Mouse (Mus musculus) neural tube, embryonic 11.5 days (tissue): ENCODE data around the gene Rad9b. TPM values are rescaled to one million over a fixed set of nuclear protein-coding genes. Genes with fewer than 3 reads are reported as not detected.

Experiments used
- ATAC-seq: fragments of 200-750 bp; cut with Nextera tagmentation; 2 replicates; pipeline ENCODE4 v1.8.0; 2017; ENCODE audit warnings: moderate number of reproducible peaks, mild to moderate bottlenecking, moderate TSS enrichment, moderate library complexity; ENCODE audit not compliant: insufficient read depth, low FRiP score, low TSS enrichment
- DNase-seq: peaks from one replicate; pipeline ENCODE4 v3.0.0-alpha.2; 2015; ENCODE audit warnings: low spot score
- H3K27ac ChIP-seq: fragments of 300-500 bp; sonication (generic); 2 replicates; pipeline ENCODE4 v1.5.1; 2014; ENCODE audit warnings: low read depth, mild to moderate bottlenecking, low read length
- H3K27me3 ChIP-seq: fragments of 300-500 bp; sonication (generic); 2 replicates; pipeline ENCODE4 v1.6.1; 2014; ENCODE audit warnings: mild to moderate bottlenecking, low read length, mixed read lengths; ENCODE audit not compliant: control insufficient read depth, insufficient read depth
- H3K36me3 ChIP-seq: fragments of 300-500 bp; sonication (generic); 2 replicates; pipeline ENCODE4 v1.6.1; 2014; ENCODE audit warnings: mild to moderate bottlenecking, low read length, moderate library complexity, mixed read lengths; ENCODE audit not compliant: control insufficient read depth, insufficient read depth
- H3K4me1 ChIP-seq: fragments of 300-500 bp; sonication (generic); 2 replicates; pipeline ENCODE4 v1.6.1; 2014; ENCODE audit warnings: low read length, mixed read lengths; ENCODE audit not compliant: control insufficient read depth, insufficient read depth
- H3K4me2 ChIP-seq: fragments of 300-500 bp; sonication (generic); 2 replicates; pipeline ENCODE4 v1.6.1; 2014; ENCODE audit warnings: low read depth, mild to moderate bottlenecking, moderate library complexity
- H3K4me3 ChIP-seq: fragments of 300-500 bp; sonication (generic); 2 replicates; pipeline ENCODE4 v1.5.1; 2014; ENCODE audit warnings: low read depth, low read length
- H3K9ac ChIP-seq: fragments of 300-500 bp; sonication (generic); 2 replicates; pipeline ENCODE4 v1.6.1; 2014; ENCODE audit warnings: mild to moderate bottlenecking, low read length
- H3K9me3 ChIP-seq: fragments of 300-500 bp; sonication (generic); 2 replicates; pipeline ENCODE4 v1.6.1; 2016; ENCODE audit warnings: low read length; ENCODE audit not compliant: control insufficient read depth
- WGBS: fragments of 180-500 bp; shearing (Covaris S2); extraction: QIAGEN DNeasy Blood & Tissue Kit; methylation state at CpG from one replicate; pipeline ENCODE4 v1.1.7; 2014; 5-methylcytosine and 5-hydroxymethylcytosine counted together
- polyA plus RNA-seq: library from polyadenylated mRNA; unstranded; fragments of >200 nt; fragmentation: Nextera tagmentation; extraction: Ambion mirVana; gene quantifications from 2 replicates; pipeline ENCODE4 v1.2.1, GENCODE M21; 2014

Gene Rad9b
- polyA plus RNA-seq, 1 experiment from 2014 or later: 6.9 TPM

DNA sequence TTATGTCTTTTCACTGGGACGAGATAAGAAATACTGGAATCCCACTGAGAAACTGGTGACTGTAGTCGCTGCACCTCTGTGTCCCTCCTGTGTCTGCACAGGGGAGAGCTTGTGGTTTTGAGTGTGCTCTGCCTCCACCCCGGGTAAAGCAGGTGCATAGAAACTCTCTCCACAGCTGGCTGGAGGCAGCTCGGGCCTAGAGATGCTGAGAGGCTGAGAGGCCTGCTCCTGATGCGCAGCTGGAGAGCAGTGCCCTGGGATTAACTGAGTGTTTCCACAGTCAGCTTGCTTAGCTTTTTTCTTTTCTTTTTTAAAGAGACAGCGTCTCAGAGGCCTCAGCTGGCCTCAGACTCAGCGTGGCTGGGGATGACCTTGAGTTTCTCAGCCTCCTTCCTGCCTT, 42.3 kb downstream of the Rad9b start:
- Histone ChIP-seq H3K4me3 (no peak overlapping the region), H3K36me3 (no peaks in the 10 kb centered on the region), H3K27me3 (no peaks in the 10 kb centered on the region), H3K9ac (no peak overlapping the region), H3K4me2 (no peak overlapping the region), H3K4me1 (no peaks in the 10 kb centered on the region), H3K27ac (no peak overlapping the region), H3K9me3 (no peaks in the 10 kb centered on the region)
- WGBS: 75% methylated on average over 7 of the region's 7 CpGs
- DNase-seq (no peak), ATAC-seq (no peak)

DNA sequence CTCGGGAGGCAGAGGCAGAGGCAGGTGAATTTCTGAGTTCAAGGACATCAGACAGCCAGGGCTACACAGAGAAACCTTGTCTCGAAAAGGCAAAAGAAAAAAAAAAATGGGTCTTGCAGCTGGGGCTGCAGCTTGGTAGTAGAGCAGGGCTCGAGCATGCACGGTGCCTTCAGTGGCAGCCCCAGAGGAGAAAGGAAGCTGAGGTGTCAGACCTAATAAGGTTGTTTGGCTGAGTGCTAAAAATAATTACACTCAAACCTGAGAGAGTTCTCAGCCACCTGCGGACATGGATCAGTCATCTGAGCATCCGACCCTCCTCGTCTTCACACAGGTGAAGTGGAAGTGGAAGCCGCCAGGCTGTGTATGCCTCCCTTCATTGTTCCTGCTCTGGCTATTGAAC, 43.3 kb downstream of the Rad9b start:
- DNase-seq (no peak), ATAC-seq (no peak)
- Histone ChIP-seq H3K4me3 (no peak overlapping the region), H3K9ac (no peak overlapping the region), H3K27ac (no peak overlapping the region), H3K36me3 (no peaks in the 10 kb centered on the region), H3K4me2 (no peak overlapping the region), H3K9me3 (no peaks in the 10 kb centered on the region), H3K4me1 (no peaks in the 10 kb centered on the region), H3K27me3 (no peaks in the 10 kb centered on the region)
- WGBS: 88% methylated on average over 8 of the region's 8 CpGs

DNA sequence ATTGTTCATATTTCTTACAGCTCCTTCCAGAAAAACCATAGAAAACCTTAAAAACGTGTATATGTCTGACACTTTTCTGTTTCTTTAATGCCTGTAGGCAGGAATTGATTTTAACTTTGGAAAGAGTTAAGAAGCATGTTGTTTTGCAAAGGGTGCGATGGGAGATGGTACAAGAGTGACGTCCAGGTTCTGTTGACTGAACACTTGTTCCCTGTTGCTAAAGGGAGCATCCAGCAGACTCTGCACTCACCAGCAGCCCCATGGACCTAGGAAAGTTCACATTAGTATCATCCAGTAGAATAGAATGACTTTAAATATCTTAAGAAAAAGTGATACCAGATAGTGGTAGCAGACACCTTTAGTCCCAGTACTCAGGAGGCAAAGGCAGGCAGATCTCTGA, 47.5 kb downstream of the Rad9b start:
- ATAC-seq (no peak), DNase-seq (no peak)
- Histone ChIP-seq H3K4me2 (no peak overlapping the region), H3K27me3 (no peaks in the 10 kb centered on the region), H3K9ac (no peak overlapping the region), H3K4me3 (no peak overlapping the region), H3K36me3 (no peaks in the 10 kb centered on the region), H3K4me1 (no peaks in the 10 kb centered on the region), H3K9me3 (no peaks in the 10 kb centered on the region), H3K27ac (no peak overlapping the region)
- WGBS: 91% methylated on average over 3 of the region's 3 CpGs

DNA sequence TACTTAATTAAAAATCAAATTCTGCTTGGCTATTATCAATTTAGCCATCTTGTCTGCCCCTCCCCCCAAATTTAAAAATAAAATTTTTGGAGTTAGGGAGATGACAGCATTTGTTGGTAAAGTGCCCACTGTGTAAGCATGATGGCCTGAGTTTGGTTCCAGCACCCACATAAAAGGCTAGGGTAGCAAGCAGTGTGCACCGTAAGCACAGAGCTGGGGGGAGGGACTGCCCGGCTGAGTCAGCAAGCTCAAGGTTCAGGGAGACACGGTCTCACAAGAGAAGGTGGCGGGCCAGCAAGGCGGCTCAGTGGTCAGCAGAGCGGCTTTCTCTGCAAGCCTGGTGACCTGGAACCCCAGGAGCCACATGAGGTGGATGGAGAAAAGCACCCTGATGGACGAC, 48.6 kb downstream of the Rad9b start:
- 93% methylated on average over 7 of the region's 7 CpGs for WGBS
- Histone ChIP-seq H3K36me3 (no peaks in the 10 kb centered on the region), H3K27ac (no peak overlapping the region)

DNA sequence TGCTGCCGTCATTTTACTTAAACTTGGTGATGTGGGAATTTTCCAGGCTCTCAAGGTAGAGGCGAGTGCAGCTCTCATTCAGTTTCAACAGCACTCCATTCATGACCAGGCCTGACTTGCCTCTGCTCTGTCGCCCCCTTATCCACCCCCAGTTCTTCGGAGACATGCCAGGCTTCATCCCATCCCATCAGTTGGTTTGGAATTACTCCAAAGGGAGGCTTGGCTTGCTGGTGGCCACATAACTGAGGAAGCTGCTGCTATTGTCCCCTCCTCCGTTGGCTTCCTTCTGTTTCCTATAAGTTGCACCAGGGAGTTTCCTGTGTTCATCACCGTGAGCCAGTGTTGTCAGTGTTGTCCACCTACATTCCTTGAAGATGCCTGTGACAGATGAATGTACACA, 49.5 kb downstream of the Rad9b start:
- no peak overlapping the region for H3K9ac ChIP-seq
- H3K27ac ChIP-seq: no peak overlapping the region
- H3K9me3 ChIP-seq: no peaks in the 10 kb centered on the region
- H3K4me1 ChIP-seq: no peaks in the 10 kb centered on the region
- 89% methylated on average over 6 of the region's 6 CpGs for WGBS
- DNase-seq (no peak), ATAC-seq (no peak)
- no peaks in the 10 kb centered on the region for H3K27me3 ChIP-seq
- no peaks in the 10 kb centered on the region for H3K36me3 ChIP-seq
- no peak overlapping the region for H3K4me3 ChIP-seq
- no peak overlapping the region for H3K4me2 ChIP-seq

More for the DNA sequence above, 48.6 kb downstream of the Rad9b start:
- no peak for ATAC-seq
- Histone ChIP-seq H3K4me2 (no peak overlapping the region), H3K9me3 (no peaks in the 10 kb centered on the region), H3K4me3 (no peak overlapping the region), H3K9ac (no peak overlapping the region), H3K27me3 (no peaks in the 10 kb centered on the region), H3K4me1 (no peaks in the 10 kb centered on the region)
- DNase-seq: no peak

DNA sequence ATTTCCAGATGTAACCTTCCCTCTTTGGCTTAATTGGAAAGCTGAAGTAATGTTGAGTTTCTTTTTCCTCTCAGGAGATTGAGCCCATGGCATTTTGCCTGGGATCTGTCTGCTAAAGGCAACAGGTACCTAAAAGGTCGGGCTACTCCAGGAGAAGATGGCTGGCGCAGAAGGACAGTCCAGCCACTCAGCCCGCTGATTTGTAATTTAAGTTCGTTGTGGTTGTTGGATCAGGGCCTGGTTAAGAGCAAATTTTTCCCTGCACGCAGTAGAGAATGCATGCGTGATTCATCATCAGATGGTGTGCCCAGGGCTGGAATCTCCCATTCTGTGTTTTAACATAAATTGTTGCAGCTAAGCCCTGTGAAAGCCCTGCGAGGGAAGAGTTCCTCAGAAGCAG, 50.1 kb downstream of the Rad9b start:
- no peak overlapping the region for H3K9ac ChIP-seq
- no peak for ATAC-seq
- WGBS: 90% methylated on average over 7 of the region's 7 CpGs
- H3K4me3 ChIP-seq: no peak overlapping the region
- no peaks in the 10 kb centered on the region for H3K27me3 ChIP-seq
- no peaks in the 10 kb centered on the region for H3K36me3 ChIP-seq
- no peak for DNase-seq
- no peak overlapping the region for H3K27ac ChIP-seq
- no peaks in the 10 kb centered on the region for H3K9me3 ChIP-seq
- H3K4me2 ChIP-seq: no peak overlapping the region
- no peaks in the 10 kb centered on the region for H3K4me1 ChIP-seq

DNA sequence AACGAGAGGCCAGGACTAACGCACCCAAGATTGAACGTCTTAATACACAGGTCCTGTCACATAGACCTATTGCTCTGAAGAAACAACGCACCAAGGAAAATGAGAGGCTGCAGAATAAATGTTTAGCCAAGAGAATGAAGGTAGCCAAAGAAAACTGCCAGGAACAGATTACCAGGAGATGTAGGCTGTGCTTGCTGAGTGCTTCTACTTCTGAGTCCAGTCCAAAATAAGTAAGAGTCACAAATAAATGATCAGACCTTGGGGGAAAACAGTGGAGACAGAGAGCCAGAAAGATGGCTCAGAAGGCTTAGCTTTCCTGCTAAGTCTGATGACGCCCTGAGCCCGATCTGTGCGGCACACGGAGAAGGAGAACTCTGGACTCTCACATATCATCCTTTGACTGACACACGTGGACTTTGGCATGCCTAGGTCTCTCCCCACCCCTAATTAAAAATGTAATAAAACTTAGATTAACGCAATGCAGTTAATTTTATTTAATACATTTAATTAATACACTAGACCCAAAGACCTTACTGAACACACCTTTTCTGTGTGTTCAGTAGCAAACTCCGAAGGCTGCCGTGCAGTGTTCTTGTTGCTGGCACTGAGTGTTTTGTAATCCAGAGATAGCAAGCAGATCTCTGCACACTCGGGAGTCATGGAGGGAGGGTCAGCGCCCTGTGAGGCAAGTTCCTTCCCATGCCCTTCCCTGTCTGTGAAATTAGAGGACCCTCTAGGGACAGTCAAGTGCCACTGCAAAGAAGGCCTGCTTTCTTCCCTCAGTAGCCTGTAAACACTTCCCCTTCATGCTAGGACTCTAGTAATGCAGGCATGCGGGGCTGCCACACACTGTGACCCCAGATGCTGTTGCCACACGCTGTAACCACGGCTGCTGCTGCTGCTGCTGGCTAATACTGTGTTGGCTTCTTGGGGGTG, 51.0 kb downstream of the Rad9b start:
- 71% methylated on average over 17 of the region's 17 CpGs for WGBS
- Histone ChIP-seq H3K4me1 (no peaks in the 10 kb centered on the region), H3K36me3 (no peaks in the 10 kb centered on the region), H3K4me2 (no peak overlapping the region), H3K27ac (no peak overlapping the region), H3K9me3 (no peaks in the 10 kb centered on the region), H3K27me3 (no peaks in the 10 kb centered on the region), H3K4me3 (no peak overlapping the region), H3K9ac (no peak overlapping the region)
- DNase-seq: no peak
- no peak for ATAC-seq

DNA sequence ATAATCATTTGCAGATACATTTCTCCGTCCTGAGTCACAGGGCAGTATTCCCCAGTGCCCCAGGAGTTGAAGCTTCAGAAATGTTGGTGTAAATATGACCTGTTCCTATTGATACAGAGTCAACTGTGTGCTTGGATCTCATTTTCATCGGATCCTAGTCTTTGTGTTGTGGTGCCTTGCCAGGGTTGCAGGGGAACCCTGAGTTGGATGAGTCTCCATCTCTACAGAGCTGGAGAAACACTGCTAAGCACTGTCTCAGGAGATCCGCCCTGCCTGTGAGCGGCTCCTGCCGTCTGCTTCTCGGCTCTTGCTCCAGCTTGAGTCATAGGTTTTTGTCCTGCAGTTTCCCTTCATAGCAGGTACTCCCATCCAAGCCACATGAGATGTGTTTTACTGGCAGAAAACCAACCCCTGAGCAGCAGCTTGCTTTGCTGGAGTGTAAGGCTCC, 53.9 kb downstream of the Rad9b start:
- no peak for ATAC-seq
- Histone ChIP-seq H3K27me3 (no peaks in the 10 kb centered on the region), H3K36me3 (no peaks in the 10 kb centered on the region), H3K4me1 (no peaks in the 10 kb centered on the region), H3K27ac (no peak overlapping the region), H3K4me2 (no peak overlapping the region), H3K9ac (no peak overlapping the region), H3K4me3 (no peak overlapping the region), H3K9me3 (no peaks in the 10 kb centered on the region)
- DNase-seq: no peak
- 96% methylated on average over 6 of the region's 6 CpGs for WGBS
